8 mouse cellular contexts compared by ENCODE assay signal in the genomic region with DNA sequence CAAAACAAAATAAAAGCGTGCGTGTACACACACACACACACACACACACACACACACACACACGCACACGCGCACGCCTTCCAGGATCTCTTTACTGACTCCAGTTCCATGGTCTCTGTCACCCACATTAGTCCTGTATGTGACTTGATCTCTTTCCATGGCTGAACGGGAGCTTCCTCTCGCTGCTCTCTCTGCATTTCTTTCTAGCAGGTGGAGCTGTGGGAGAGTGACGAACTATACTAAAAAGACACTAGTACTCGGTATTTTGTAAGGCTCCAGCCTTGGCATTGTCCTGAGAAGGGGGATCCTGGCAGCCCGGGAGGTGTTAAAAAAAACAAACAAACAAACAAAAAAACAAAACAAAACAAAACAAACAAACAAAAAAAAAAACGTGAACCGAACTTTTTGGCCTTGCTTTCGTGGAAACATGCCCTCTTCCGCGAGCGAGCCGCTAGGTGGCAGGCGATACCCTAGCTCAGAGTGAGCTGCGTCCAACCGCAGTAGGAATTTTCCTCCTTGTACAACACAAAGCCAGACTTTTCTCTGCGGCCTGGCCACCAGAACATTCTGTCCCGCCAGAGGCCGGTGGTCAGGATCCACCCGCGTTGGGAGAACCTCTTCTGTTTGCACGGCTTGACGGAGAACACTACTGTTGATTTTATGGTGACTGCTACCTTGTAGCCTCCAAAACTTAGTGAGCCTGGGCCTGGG. TPM values are rescaled to one million over a fixed set of nuclear protein-coding genes. Genes with fewer than 3 reads are reported as not detected.
DNase-seq lines count a peak whose midpoint lies in the region; ATAC-seq and TF ChIP-seq lines count a peak whose summit lies in the region.

No protein-coding gene starts in this region.

- no peaks in the 10 kb centered on the region for H3K36me3 ChIP-seq in E14TG2a.4 (ENCODE audit: insufficient read depth, low read length)
- H3K36me3 ChIP-seq in forebrain, embryonic 16.5 days (ENCODE audit: control insufficient read depth, insufficient read depth): no peaks in the 10 kb centered on the region
- H3K36me3 ChIP-seq in neural tube, embryonic 15.5 days: no peaks in the 10 kb centered on the region

- H3K4me2 ChIP-seq in forebrain, embryonic 16.5 days (ENCODE audit: low read length): peak overlapping the region; percentile 26
- H3K4me2 ChIP-seq in neural tube, embryonic 15.5 days: peak overlapping the region; percentile 33

- intact Hi-C loops in heart, postnatal 36 days (cut with DNase I): loop anchor here (5.0 kb wide), 1 partner anchor 339 kb away; no protein-coding TSS in a partner anchor

- no peak overlapping the region for H3K27ac ChIP-seq in forebrain, embryonic 16.5 days (ENCODE audit: low read length)
- no peak overlapping the region for H3K27ac ChIP-seq in neural tube, embryonic 15.5 days (replicated peaks)

- peaks cover 36% of the 10 kb centered on the region for H3K4me1 ChIP-seq in E14TG2a.4 (replicated peaks; ENCODE audit: low read depth, low read length)
- H3K4me1 ChIP-seq in forebrain, embryonic 16.5 days (replicated peaks; ENCODE audit: control insufficient read depth, insufficient read depth, low read length): peaks cover 3% of the 10 kb centered on the region
- H3K4me1 ChIP-seq in lung, adult 2 months (ENCODE audit: control insufficient read depth, insufficient read depth, low read length): no peaks in the 10 kb centered on the region; the same call in 1 of the 2 replicates
- H3K4me1 ChIP-seq in neural tube, embryonic 15.5 days: peaks cover 6% of the 10 kb centered on the region

- TF ChIP-seq CTCF in E14TG2a.4 (conservative IDR thresholded peaks at IDR 0.05; ENCODE audit: low read length): peak; percentile 55
- peak; percentile 95 for TF ChIP-seq CTCF in lung, adult 2 months (IDR thresholded peaks at IDR 0.05; ENCODE audit: insufficient read depth, low read length)

- H3K4me3 ChIP-seq in E14TG2a.4 (replicated peaks; ENCODE audit: low read length): no peak overlapping the region
- H3K4me3 ChIP-seq in forebrain, embryonic 16.5 days (replicated peaks; ENCODE audit: low read length): no peak overlapping the region
- peak overlapping the region; percentile 47 for H3K4me3 ChIP-seq in lung, adult 2 months (replicated peaks; ENCODE audit: extremely low read depth, low read depth, low read length)
- no peak overlapping the region for H3K4me3 ChIP-seq in neural tube, embryonic 15.5 days (replicated peaks)

- ATAC-seq in forebrain, embryonic 16.5 days: peak; percentile 82
- peak; percentile 77 for ATAC-seq in neural tube, embryonic 15.5 days (ENCODE audit: low FRiP score)

- no peaks in the 10 kb centered on the region for H3K27me3 ChIP-seq in E14TG2a.4 (ENCODE audit: insufficient read depth, low read length)
- no peaks in the 10 kb centered on the region for H3K27me3 ChIP-seq in forebrain, embryonic 16.5 days (replicated peaks; ENCODE audit: control insufficient read depth, insufficient read depth, low read length)
- no peaks in the 10 kb centered on the region for H3K27me3 ChIP-seq in neural tube, embryonic 15.5 days (replicated peaks)

- no peak overlapping the region for H3K9ac ChIP-seq in forebrain, embryonic 16.5 days (replicated peaks; ENCODE audit: low read depth, low read length)
- no peak overlapping the region for H3K9ac ChIP-seq in neural tube, embryonic 15.5 days (replicated peaks)

- H3K9me3 ChIP-seq in E14TG2a.4 (ENCODE audit: low read length): no peaks in the 10 kb centered on the region
- no peaks in the 10 kb centered on the region for H3K9me3 ChIP-seq in forebrain, embryonic 16.5 days (ENCODE audit: control insufficient read depth, low read length)
- no peaks in the 10 kb centered on the region for H3K9me3 ChIP-seq in neural tube, embryonic 15.5 days (replicated peaks)

- TF ChIP-seq POLR2A in lung, adult 2 months (IDR thresholded peaks at IDR 0.05; ENCODE audit: borderline replicate concordance, extremely low read depth, low read depth, low read length): peak; percentile 56; the same call in 1 of the 2 replicates

- WGBS in forebrain, embryonic 16.5 days: 23% methylated on average over 28 of the region's 28 CpGs
- WGBS in lung, adult 2 months: 24% methylated on average over 28 of the region's 28 CpGs
- 27% methylated on average over 28 of the region's 28 CpGs for WGBS in neural tube, embryonic 15.5 days

- peak; percentile 84 to 88 for DNase-seq in cerebellum, adult 18-20 months
- peak; percentile 83 to 88 for DNase-seq in heart, postnatal 36 days
- peak; percentile 73 to 90 for DNase-seq in layer of hippocampus, adult 18-20 months (ENCODE audit: low spot score in 2 of 2)
- peak; percentile 80 for DNase-seq in lung, adult 2 months
- DNase-seq in testis, postnatal 14 days (ENCODE audit: low spot score): peak; percentile 77

RNA-seq across cellular contexts. Expression of a gene that starts 9.9 kb away (rescaled TPM):
- polyA plus RNA-seq in forebrain, embryonic 16.5 days (2015; fragmentation: Nextera tagmentation; extraction: Ambion mirVana): 8.7 and 11.5 TPM in 2 replicates
- 1 to 10 TPM; 1.2 to 3.3 TPM for total RNA-seq in heart, postnatal 36 days (2021)
- total RNA-seq in layer of hippocampus, adult 18-20 months (2021): 10 to 100 TPM; 37.2 to 41.8 TPM
- polyA plus RNA-seq in lung, adult 2 months (2012; rRNA removed): 5.0 and 5.4 TPM in 2 replicates
- 22.6 and 35.4 TPM in 2 replicates for polyA plus RNA-seq in neural tube, embryonic 15.5 days (2015; fragmentation: Nextera tagmentation; extraction: Ambion mirVana)

RNA-seq across cellular contexts. Expression of a gene that starts 40.4 kb away (rescaled TPM):
- polyA plus RNA-seq in forebrain, embryonic 16.5 days (2015; fragmentation: Nextera tagmentation; extraction: Ambion mirVana): 147 TPM in 2 replicates
- 1 to 10 TPM in 1 of 2 experiments, under 1 TPM in 1; 0.61 to 2.0 TPM for total RNA-seq in heart, postnatal 36 days (2021)
- total RNA-seq in layer of hippocampus, adult 18-20 months (2021): 100 to 1,000 TPM; 215 to 221 TPM
- 7.2 and 7.5 TPM in 2 replicates for polyA plus RNA-seq in lung, adult 2 months (2012; rRNA removed)
- polyA plus RNA-seq in neural tube, embryonic 15.5 days (2015; fragmentation: Nextera tagmentation; extraction: Ambion mirVana): 117 and 134 TPM in 2 replicates

RNA-seq across cellular contexts. Expression of a gene that starts 51.5 kb away (rescaled TPM):
- polyA plus RNA-seq in forebrain, embryonic 16.5 days (2015; fragmentation: Nextera tagmentation; extraction: Ambion mirVana): 213 and 217 TPM in 2 replicates
- total RNA-seq in heart, postnatal 36 days (2021): 10 to 100 TPM; 23.1 to 28.8 TPM
- 10 to 100 TPM; 90.6 to 97.5 TPM for total RNA-seq in layer of hippocampus, adult 18-20 months (2021)
- 20.4 and 21.6 TPM in 2 replicates for polyA plus RNA-seq in lung, adult 2 months (2012; rRNA removed)
- 170 and 187 TPM in 2 replicates for polyA plus RNA-seq in neural tube, embryonic 15.5 days (2015; fragmentation: Nextera tagmentation; extraction: Ambion mirVana)

Comparison
In these comparisons a context has a peak if more than half of its experiments do, and no peak if none do; other contexts are left out.
1. RNA of a gene that starts 40.4 kb away (polyA plus RNA-seq): 147 TPM in forebrain, embryonic 16.5 days and 117 to 134 TPM in neural tube, embryonic 15.5 days; 7.2 to 7.5 TPM in lung, adult 2 months; every median in the first group is over 10 times any median in the second.
2. Peak in every context shown above with its lines, with median percentiles within 50 percentile points of each other: DNase-seq.